Mouse (Mus musculus): ENCODE results near the gene F5.

Gene F5

GRCm38 (mm10) chr1:164151387-164152088 is at the start of gene F5:
Gene F5, plus strand, starts transcription at chr1:164151838.
- no peak for DNase-seq

GRCm38 (mm10) chr1:164109763-164110162 is 41.9 kb upstream of the F5 start:
- DNase-seq, result no peak

DNA sequence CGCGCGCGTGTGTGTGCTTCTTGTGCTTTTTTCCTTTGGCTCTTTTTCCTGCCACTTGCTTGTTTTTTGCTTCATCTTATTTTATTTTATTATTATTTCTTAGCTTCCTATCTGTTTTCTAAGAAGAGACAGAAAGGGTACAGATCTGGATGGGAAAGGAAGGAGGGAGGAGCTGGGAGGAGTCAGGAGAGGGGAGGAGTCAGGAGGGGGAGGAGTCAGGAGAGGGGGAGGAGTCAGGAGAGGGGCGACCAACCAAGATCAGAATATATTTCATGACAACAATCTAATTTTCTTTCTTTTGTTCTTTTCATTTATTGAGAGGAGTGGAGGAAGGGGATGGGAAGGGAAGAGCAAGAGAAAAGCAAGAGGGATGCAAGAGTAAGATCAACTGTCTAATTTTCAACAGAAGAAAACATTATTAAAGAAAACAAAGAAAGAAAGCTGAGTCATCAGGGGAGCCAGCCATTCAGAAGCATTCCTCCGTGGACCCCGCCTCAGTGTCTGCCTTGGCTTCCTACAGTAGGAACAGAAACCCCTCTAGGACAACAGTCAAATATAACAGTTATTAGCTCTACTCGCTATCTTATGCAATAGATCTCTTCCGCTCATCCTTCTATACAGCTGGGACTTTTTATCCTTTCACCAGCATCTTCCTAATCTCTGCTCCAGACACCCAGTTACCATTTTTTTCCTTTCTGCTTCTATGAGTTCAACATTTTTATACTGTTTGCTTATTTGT is 40.9 kb upstream of the F5 start:
- DNase-seq, result no peak

- DNase-seq, result no peak
Observed at GRCm38 (mm10) chr1:164114280-164114679, 37.4 kb upstream of the F5 start.

GRCm38 (mm10) chr1:164114947-164115493 is 36.6 kb upstream of the F5 start, which contains the start of gene Selp:
Gene Selp, plus strand, starts transcription at chr1:164115264.
- no peak for DNase-seq

DNA sequence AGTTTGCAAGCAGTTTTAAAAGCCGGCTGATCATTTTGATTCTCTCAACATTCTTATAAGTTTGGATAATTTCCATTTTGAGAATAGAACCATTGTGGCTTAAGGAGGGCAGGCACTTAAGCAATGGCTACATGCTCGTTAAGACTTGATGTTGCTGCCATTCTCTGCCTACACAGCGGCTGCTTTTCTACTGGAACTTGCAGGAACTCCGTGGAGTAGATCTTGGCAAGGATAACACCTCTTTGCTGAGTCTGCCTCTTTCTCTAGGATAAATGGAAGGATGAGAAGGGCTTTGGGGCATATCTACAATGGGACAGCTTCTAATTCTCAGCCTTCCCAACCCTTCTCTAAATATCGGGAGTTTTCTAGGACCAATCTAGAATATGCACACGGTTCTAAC is 36.0 kb upstream of the F5 start:
- DNase-seq, result no peak

DNA sequence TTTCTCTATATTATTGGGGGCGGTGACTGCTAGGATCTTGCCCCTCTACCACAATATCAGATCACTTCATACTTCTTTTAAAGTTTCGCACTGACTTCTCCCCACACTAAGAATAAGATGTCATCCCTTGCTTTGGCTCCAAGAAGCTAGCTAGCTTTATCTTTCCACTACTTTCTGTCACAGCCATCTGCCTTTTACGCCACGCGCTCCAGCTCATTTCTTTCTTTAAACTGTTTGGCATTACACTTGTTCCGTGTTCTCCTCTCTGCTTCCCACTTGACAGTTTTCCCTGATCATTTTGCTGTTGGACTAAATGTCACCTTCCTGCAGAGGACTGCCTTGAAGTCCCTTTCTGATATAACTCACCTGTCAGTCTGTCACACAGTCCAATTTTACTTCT is 33.8 kb upstream of the F5 start:
- DNase-seq, result no peak

DNA sequence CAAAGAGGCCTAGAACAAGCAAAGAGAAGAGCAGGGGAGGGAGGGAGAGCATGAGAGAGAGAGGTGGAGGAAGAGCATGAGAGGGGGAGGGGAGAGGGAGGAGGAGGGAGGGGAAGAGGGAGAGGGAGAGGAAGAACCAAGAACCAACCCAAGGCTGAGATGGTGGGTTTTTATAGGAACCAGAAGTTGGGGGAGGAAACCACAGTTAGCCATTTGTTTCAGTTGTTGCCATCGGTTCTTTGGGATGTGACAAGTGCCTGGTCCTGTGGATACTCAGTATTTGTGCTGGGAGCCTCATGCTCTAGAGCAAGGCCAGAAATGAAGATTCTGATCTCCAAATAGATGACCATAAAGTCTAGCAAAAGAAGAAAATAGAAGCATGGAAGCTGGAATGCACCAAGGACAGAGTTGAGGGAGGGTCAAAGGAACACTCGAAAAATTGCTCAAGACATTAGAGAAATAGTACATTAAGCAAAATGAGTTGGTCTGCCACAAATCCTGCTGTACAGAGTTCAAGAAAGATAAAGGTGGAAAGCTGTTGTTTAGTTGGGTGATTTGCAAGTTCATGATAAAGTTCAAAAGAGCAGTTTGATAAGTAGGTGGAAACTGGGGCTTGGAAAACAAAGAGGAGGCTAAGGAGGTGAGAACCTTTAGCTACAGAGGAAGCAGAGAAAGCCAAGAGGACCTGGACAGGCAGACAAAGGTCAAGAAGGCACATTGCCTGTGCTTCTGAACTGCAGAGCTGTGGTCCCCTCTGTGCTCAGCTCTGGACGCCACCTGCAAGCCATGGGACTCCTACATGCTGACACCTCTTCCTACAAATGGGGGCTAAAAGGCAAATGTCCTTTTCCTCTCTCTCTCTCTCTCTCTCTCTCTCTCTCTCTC is 31.5 kb upstream of the F5 start:
- DNase-seq, result no peak

GRCm38 (mm10) chr1:164120777-164121158 is 30.9 kb upstream of the F5 start:
- DNase-seq, result no peak

DNA sequence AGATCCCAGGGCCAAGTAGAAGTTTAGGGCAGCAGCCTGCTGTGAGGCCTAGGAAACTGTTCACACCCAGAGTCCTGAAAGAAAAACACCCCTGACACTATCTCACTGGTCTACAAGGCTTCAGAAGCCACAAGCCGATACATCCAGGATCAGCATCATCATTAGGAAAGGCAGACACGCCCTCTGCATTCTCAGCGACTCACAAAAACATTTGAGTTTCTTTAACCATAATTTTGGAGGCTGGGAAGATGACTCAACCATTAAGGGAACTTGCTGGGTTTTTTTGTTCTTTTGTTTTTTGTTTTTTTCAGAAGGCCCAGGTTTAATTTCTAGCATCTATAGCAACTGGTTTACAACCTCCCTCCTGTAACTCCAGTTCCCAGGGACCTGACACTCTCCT is 27.8 kb upstream of the F5 start:
- no peak for DNase-seq

DNA sequence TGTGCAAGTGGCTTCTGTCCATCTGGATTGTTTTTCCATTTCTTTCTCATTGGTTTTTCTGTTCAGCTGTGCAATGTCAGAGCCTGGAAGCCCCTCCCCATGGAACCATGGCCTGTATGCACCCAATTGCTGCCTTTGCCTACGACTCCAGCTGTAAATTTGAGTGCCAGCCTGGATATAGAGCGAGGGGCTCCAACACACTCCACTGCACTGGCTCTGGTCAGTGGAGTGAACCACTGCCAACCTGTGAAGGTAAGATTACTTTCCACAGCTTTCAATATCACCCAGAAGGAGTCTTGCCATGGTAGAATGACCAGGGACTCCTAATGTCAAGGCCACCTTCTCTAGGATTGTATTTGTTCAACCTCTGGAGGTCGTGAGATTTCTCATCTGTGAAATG is 21.6 kb upstream of the F5 start:
- DNase-seq, result no peak

- DNase-seq, result no peak
Observed at GRCm38 (mm10) chr1:164132609-164133008, 19.0 kb upstream of the F5 start.

GRCm38 (mm10) chr1:164134101-164134500 is 17.5 kb upstream of the F5 start:
- no peak for DNase-seq

DNA sequence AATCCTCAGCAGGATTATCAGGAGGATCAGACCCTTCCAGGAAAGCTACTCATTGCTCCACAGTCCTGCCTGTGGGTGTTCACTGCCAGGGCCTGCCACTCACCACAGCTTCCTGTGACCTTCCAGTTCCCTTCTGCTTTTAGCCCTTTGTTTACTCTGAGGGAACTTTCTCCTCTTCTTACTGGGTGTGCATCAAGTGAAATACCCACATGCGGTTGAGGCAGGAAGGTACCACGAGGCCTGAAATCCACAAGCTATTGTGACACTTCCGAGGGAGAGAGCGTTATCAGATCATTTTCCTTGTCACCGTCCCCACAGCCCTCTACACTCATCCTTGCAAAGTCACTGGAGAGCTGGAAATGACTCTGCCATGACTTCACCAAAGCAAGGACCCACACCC is 16.3 kb upstream of the F5 start:
- no peak for DNase-seq

- DNase-seq, result no peak
Observed at GRCm38 (mm10) chr1:164135960-164136359, 15.7 kb upstream of the F5 start.

GRCm38 (mm10) chr1:164136636-164137035 is 15.0 kb upstream of the F5 start:
- no peak for DNase-seq

- DNase-seq, result peak; percentile 60 to 77
Observed at GRCm38 (mm10) chr1:164138365-164139130, 13.1 kb upstream of the F5 start.

DNA sequence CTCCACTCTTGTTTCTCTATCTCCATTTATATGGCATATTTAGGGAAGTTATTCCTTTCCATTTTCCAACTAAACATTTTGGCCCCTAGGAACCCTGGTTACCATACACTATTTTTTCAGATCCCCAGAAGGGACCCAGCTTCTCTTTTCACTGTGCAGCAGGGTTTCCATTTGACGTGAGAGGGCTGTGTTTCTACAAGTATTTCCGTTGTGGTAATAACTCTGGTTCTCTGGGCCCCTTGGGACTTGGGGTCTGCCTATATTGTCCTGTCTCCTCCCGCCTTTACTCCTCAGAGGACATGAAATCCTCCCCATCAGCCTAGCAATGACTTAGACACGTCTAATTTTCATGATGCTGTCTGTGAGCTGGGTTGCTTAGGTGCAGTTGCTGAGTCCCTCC is 12.2 kb upstream of the F5 start:
- DNase-seq, result no peak

- DNase-seq, result no peak
Observed at GRCm38 (mm10) chr1:164149083-164149482, 2.6 kb upstream of the F5 start.

DNA sequence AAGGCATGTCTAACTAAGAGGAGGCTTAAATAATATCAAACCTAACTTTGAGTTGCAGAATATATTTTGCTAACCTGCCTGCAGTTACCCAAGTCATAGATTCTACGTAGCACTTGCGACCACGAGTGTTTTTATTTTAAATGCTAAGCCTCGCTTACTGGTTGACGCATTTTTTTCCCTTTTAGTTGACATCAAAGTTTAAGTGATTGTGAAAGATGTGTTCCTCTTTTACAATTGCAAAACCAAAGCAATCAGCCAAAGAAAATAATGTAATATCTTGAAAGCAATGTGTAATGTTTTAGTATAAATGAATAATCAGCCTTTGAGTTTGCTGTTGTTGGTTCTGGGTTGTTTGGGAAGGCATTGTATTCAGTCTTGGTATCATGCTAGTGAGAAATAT is 1.2 kb downstream of the F5 start:
- no peak for DNase-seq

DNA sequence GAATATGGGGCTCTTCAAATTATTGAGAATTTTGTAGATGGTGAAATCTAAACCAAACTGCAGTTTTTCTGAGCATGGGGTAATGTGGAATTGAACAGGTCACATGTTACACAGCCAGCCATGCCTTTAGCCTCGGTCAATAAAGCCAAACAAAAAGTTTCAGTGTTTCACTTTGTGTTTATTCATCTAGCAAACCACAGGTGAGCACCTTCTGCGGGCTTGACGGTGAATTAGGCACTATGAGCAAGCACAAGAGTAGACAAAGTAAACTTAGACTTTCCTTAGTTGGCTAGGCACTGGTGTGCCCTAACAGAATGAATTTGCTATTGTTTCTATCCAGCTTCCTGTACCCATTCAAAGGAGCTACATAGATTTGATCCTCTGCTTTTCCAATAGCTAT is 3.3 kb downstream of the F5 start:
- DNase-seq, result no peak

DNA sequence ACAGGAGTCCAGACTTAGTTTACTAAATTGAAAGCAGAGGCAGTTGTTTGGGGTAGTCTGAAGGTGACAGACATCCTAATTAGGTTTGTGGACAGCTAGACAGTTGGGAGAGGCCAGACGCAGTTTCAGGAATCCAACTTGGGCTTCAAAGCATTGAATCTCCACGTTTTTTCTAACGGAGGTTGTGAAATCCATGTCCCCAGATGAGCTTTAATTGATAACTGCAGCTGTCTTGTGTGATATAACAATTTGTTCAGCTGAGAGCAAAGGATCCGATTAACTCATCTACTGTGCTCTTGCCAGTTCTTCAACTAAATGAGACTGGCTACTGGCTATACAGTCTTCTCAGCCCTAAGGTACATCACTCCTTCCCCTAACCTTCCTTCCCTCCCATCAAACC is 6.9 kb downstream of the F5 start:
- DNase-seq, result no peak

- DNase-seq, result no peak
Observed at GRCm38 (mm10) chr1:164159781-164160180, 8.1 kb downstream of the F5 start.
